Mouse (Mus musculus): ENCODE results near the gene Gm13698. TPM values are rescaled to one million over a fixed set of nuclear protein-coding genes. Genes with fewer than 3 reads are reported as not detected.
"Not testable (repeated sequence)": the region's sequence is repeated elsewhere in the genome, so short reads cannot be mapped to it uniquely, and the experiment has no call there.

The Gm13698 gene
- not detected in 2 replicates for polyA plus RNA-seq (2014; fragmentation: Nextera tagmentation; extraction: Ambion mirVana)

GRCm38 (mm10) chr2:83955393-83955792, at the start of gene Gm13698:
TSS of gene Gm13698 (plus strand) at chr2:83955693.
- H3K27me3 ChIP-seq (replicated peaks; ENCODE audit: control insufficient read depth, insufficient read depth, low read length); H3K4me2 ChIP-seq; H3K36me3 ChIP-seq (ENCODE audit: control insufficient read depth, insufficient read depth, low read length); H3K4me1 ChIP-seq (replicated peaks; ENCODE audit: control insufficient read depth, insufficient read depth, low read length); H3K9me3 ChIP-seq (ENCODE audit: control insufficient read depth, low read length); H3K27ac ChIP-seq (ENCODE audit: low read depth, low read length); DNase-seq (ENCODE audit: low spot score); H3K9ac ChIP-seq (ENCODE audit: low read depth, low read length); ATAC-seq (replicated peaks; ENCODE audit: low FRiP score); H3K4me3 ChIP-seq (ENCODE audit: low read depth, low read length): not testable (repeated sequence)
- no CpG with 5 or more reads among the region's 6 CpGs for WGBS

- ATAC-seq (replicated peaks; ENCODE audit: low FRiP score) = no peak
- no peaks in the 10 kb centered on the region for H3K27me3 ChIP-seq (replicated peaks; ENCODE audit: control insufficient read depth, insufficient read depth, low read length)
Measured at GRCm38 (mm10) chr2:83929478-83930088, 25.9 kb upstream of the Gm13698 start.

GRCm38 (mm10) chr2:83940931-83941361, 14.5 kb upstream of the Gm13698 start, which contains the start of gene Zswim2:
TSS of gene Zswim2 (minus strand) at chr2:83941228.
- Histone ChIP-seq H3K4me1 (replicated peaks; ENCODE audit: control insufficient read depth, insufficient read depth, low read length) (no peaks in the 10 kb centered on the region; the same call in 1 of the 2 replicates), H3K9ac (ENCODE audit: low read depth, low read length) (no peak within 1 kb of the TSS), H3K4me3 (ENCODE audit: low read depth, low read length) (peak within 1 kb of the TSS; percentile 28), H3K27me3 (replicated peaks; ENCODE audit: control insufficient read depth, insufficient read depth, low read length) (no peaks in the 10 kb centered on the region), H3K4me2 (peak within 1 kb of the TSS; percentile 52), H3K36me3 (ENCODE audit: control insufficient read depth, insufficient read depth, low read length) (no peaks in the 10 kb centered on the region), H3K9me3 (ENCODE audit: control insufficient read depth, low read length) (no peaks in the 10 kb centered on the region), H3K27ac (ENCODE audit: low read depth, low read length) (no peak within 1 kb of the TSS)
- WGBS = 1% methylated on average over 20 of the region's 20 CpGs
- peak; percentile 72 for ATAC-seq (replicated peaks; ENCODE audit: low FRiP score)
- peak; percentile 48 for DNase-seq (ENCODE audit: low spot score)

More at GRCm38 (mm10) chr2:83929478-83930088, 25.9 kb upstream of the Gm13698 start:
- 41% methylated on average over 2 of the region's 2 CpGs for WGBS
- no peaks in the 10 kb centered on the region for H3K9me3 ChIP-seq (ENCODE audit: control insufficient read depth, low read length)
- no peak overlapping the region for H3K9ac ChIP-seq (ENCODE audit: low read depth, low read length)
- no peaks in the 10 kb centered on the region for H3K4me1 ChIP-seq (replicated peaks; ENCODE audit: control insufficient read depth, insufficient read depth, low read length)
- no peaks in the 10 kb centered on the region for H3K36me3 ChIP-seq (ENCODE audit: control insufficient read depth, insufficient read depth, low read length)
- H3K4me2 ChIP-seq = no peak overlapping the region
- no peak for DNase-seq (ENCODE audit: low spot score)
- H3K4me3 ChIP-seq (ENCODE audit: low read depth, low read length) = no peak overlapping the region
- no peak overlapping the region for H3K27ac ChIP-seq (ENCODE audit: low read depth, low read length)

- H3K4me2 ChIP-seq = peak overlapping the region; percentile 52
- no peak overlapping the region for H3K9ac ChIP-seq (ENCODE audit: low read depth, low read length)
Measured at GRCm38 (mm10) chr2:83941378-83941777, 14.1 kb upstream of the Gm13698 start.

GRCm38 (mm10) chr2:83941792-83942191, 13.7 kb upstream of the Gm13698 start:
- Histone ChIP-seq H3K9me3 (ENCODE audit: control insufficient read depth, low read length) (no peaks in the 10 kb centered on the region), H3K9ac (ENCODE audit: low read depth, low read length) (no peak overlapping the region), H3K36me3 (ENCODE audit: control insufficient read depth, insufficient read depth, low read length) (no peaks in the 10 kb centered on the region), H3K27me3 (replicated peaks; ENCODE audit: control insufficient read depth, insufficient read depth, low read length) (no peaks in the 10 kb centered on the region), H3K4me1 (replicated peaks; ENCODE audit: control insufficient read depth, insufficient read depth, low read length) (no peaks in the 10 kb centered on the region; the same call in 1 of the 2 replicates), H3K4me3 (ENCODE audit: low read depth, low read length) (no peak overlapping the region), H3K27ac (ENCODE audit: low read depth, low read length) (no peak overlapping the region), H3K4me2 (no peak overlapping the region)
- WGBS = 32% methylated on average over 4 of the region's 4 CpGs
- DNase-seq (ENCODE audit: low spot score) (no peak), ATAC-seq (replicated peaks; ENCODE audit: low FRiP score) (no peak)

More at GRCm38 (mm10) chr2:83941378-83941777, 14.1 kb upstream of the Gm13698 start:
- H3K4me1 ChIP-seq (replicated peaks; ENCODE audit: control insufficient read depth, insufficient read depth, low read length) = no peaks in the 10 kb centered on the region; the same call in 1 of the 2 replicates
- no peaks in the 10 kb centered on the region for H3K27me3 ChIP-seq (replicated peaks; ENCODE audit: control insufficient read depth, insufficient read depth, low read length)
- WGBS = 41% methylated on average over 3 of the region's 3 CpGs
- H3K27ac ChIP-seq (ENCODE audit: low read depth, low read length) = no peak overlapping the region
- H3K4me3 ChIP-seq (ENCODE audit: low read depth, low read length) = no peak overlapping the region
- ATAC-seq (replicated peaks; ENCODE audit: low FRiP score) (no peak), DNase-seq (ENCODE audit: low spot score) (no peak)
- H3K36me3 ChIP-seq (ENCODE audit: control insufficient read depth, insufficient read depth, low read length) = no peaks in the 10 kb centered on the region
- no peaks in the 10 kb centered on the region for H3K9me3 ChIP-seq (ENCODE audit: control insufficient read depth, low read length)

GRCm38 (mm10) chr2:83961203-83961602, 5.7 kb downstream of the Gm13698 start, which contains the start of gene Gm13693:
TSS of gene Gm13693 (plus strand) at chr2:83961503.
- H3K4me2 ChIP-seq; H3K9ac ChIP-seq (ENCODE audit: low read depth, low read length); H3K27ac ChIP-seq (ENCODE audit: low read depth, low read length); H3K27me3 ChIP-seq (replicated peaks; ENCODE audit: control insufficient read depth, insufficient read depth, low read length); DNase-seq (ENCODE audit: low spot score); H3K4me3 ChIP-seq (ENCODE audit: low read depth, low read length); ATAC-seq (replicated peaks; ENCODE audit: low FRiP score); H3K4me1 ChIP-seq (replicated peaks; ENCODE audit: control insufficient read depth, insufficient read depth, low read length); H3K36me3 ChIP-seq (ENCODE audit: control insufficient read depth, insufficient read depth, low read length); H3K9me3 ChIP-seq (ENCODE audit: control insufficient read depth, low read length): not testable (repeated sequence)
- no CpG with 5 or more reads among the region's 6 CpGs for WGBS

GRCm38 (mm10) chr2:83967013-83967412, 11.5 kb downstream of the Gm13698 start, which contains the start of gene Gm13695:
TSS of gene Gm13695 (plus strand) at chr2:83967313.
- not testable (repeated sequence) for H3K4me2 ChIP-seq; ATAC-seq (replicated peaks; ENCODE audit: low FRiP score); H3K4me3 ChIP-seq (ENCODE audit: low read depth, low read length); H3K27me3 ChIP-seq (replicated peaks; ENCODE audit: control insufficient read depth, insufficient read depth, low read length); DNase-seq (ENCODE audit: low spot score); H3K4me1 ChIP-seq (replicated peaks; ENCODE audit: control insufficient read depth, insufficient read depth, low read length); H3K27ac ChIP-seq (ENCODE audit: low read depth, low read length); H3K9ac ChIP-seq (ENCODE audit: low read depth, low read length); H3K9me3 ChIP-seq (ENCODE audit: control insufficient read depth, low read length); H3K36me3 ChIP-seq (ENCODE audit: control insufficient read depth, insufficient read depth, low read length)
- no CpG with 5 or more reads among the region's 6 CpGs for WGBS

- not testable (repeated sequence) for H3K27ac ChIP-seq (ENCODE audit: low read depth, low read length); H3K4me3 ChIP-seq (ENCODE audit: low read depth, low read length); H3K27me3 ChIP-seq (replicated peaks; ENCODE audit: control insufficient read depth, insufficient read depth, low read length); H3K9me3 ChIP-seq (ENCODE audit: control insufficient read depth, low read length); H3K36me3 ChIP-seq (ENCODE audit: control insufficient read depth, insufficient read depth, low read length); H3K4me2 ChIP-seq; H3K4me1 ChIP-seq (replicated peaks; ENCODE audit: control insufficient read depth, insufficient read depth, low read length); ATAC-seq (replicated peaks; ENCODE audit: low FRiP score); DNase-seq (ENCODE audit: low spot score); H3K9ac ChIP-seq (ENCODE audit: low read depth, low read length)
- WGBS = no CpG with 5 or more reads among the region's 6 CpGs
Measured at GRCm38 (mm10) chr2:83972823-83973222, 17.3 kb downstream of the Gm13698 start, which contains the start of gene Gm13696. TSS of gene Gm13696 (plus strand) at chr2:83973123.

- H3K4me1 ChIP-seq (replicated peaks; ENCODE audit: control insufficient read depth, insufficient read depth, low read length); H3K9ac ChIP-seq (ENCODE audit: low read depth, low read length); H3K9me3 ChIP-seq (ENCODE audit: control insufficient read depth, low read length); H3K36me3 ChIP-seq (ENCODE audit: control insufficient read depth, insufficient read depth, low read length); H3K4me3 ChIP-seq (ENCODE audit: low read depth, low read length); H3K4me2 ChIP-seq; H3K27ac ChIP-seq (ENCODE audit: low read depth, low read length); DNase-seq (ENCODE audit: low spot score); H3K27me3 ChIP-seq (replicated peaks; ENCODE audit: control insufficient read depth, insufficient read depth, low read length); ATAC-seq (replicated peaks; ENCODE audit: low FRiP score): not testable (repeated sequence)
- WGBS = no CpG with 5 or more reads among the region's 6 CpGs
Measured at GRCm38 (mm10) chr2:83978633-83979032, 23.1 kb downstream of the Gm13698 start, which contains the start of gene Gm13694. TSS of gene Gm13694 (plus strand) at chr2:83978933.
